In the genomic region with DNA sequence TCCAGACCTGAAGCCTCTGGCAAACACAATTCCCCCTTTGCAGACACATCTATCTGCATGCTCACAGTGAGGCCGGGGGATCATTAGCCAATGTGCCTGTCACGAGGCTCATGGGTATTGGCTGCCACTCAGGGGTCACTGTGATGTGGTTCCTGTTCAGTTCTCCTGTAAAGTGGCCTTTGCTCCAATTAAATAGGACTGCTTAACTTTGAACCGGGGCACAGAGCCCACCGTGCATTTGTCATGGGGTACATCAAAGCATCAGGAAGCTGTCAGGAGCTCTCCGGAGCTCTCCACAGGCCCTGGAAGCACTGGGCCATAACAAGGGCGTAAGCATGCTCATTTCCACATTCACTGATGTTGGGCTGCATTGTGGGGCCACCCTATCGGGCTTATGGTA, we compare ENCODE assay signal across 13 mouse cellular contexts. TPM values are rescaled to one million over a fixed set of nuclear protein-coding genes. Genes with fewer than 3 reads are reported as not detected.
A peak's percentile ranks its signal among the peaks of the same experiment; 100 is the strongest.
DNase-seq lines count a peak whose midpoint lies in the region; ATAC-seq and TF ChIP-seq lines count a peak whose summit lies in the region.
"Had no signal": no experiment of that assay in that cellular context is flagged by ENCODE, and none has a peak within 500 bp of the region (broad histone marks: within the 10 kb centered on the region; RNA-seq: fewer than 3 reads in every experiment).

No protein-coding gene starts in this region.

- DNase-seq in midbrain, postnatal 0 days (ENCODE audit: low spot score), result no peak
- DNase-seq in kidney, postnatal 25 days, result peak; percentile 25 to 60
- DNase-seq in right cerebral cortex, adult 2 months (ENCODE audit: low spot score in 2 of 2), result no peak
- DNase-seq in cerebellum, postnatal 14 days, result no peak
- no peak for DNase-seq in lung, postnatal 0 days (ENCODE audit: low spot score)
- DNase-seq: cerebellum, adult 18-20 months; right cerebral cortex, postnatal 4 days; thymus, adult 2 months had no signal

- H3K9me3 ChIP-seq in midbrain, embryonic 12.5 days, result no peaks in the 10 kb centered on the region
- H3K9me3 ChIP-seq in midbrain, postnatal 0 days (ENCODE audit: low read length), result no peaks in the 10 kb centered on the region
- H3K9me3 ChIP-seq in hindbrain, embryonic 16.5 days (ENCODE audit: control insufficient read depth, low read length), result no peaks in the 10 kb centered on the region
- no peaks in the 10 kb centered on the region for H3K9me3 ChIP-seq in lung, postnatal 0 days (ENCODE audit: low read length)
- H3K9me3 ChIP-seq: embryonic facial prominence, embryonic 10.5 days; heart, embryonic 15.5 days had no signal

- H3K4me2 ChIP-seq in midbrain, embryonic 12.5 days (replicated peaks), result no peak overlapping the region
- no peak overlapping the region for H3K4me2 ChIP-seq in midbrain, postnatal 0 days (ENCODE audit: low read depth, low read length, poor library complexity, severe bottlenecking)
- no peak overlapping the region for H3K4me2 ChIP-seq in hindbrain, embryonic 16.5 days (ENCODE audit: low read length)
- no peak overlapping the region for H3K4me2 ChIP-seq in lung, postnatal 0 days (replicated peaks; ENCODE audit: low read depth, low read length)
- H3K4me2 ChIP-seq: heart, embryonic 15.5 days had no signal

- no peak for TF ChIP-seq CTCF in midbrain, postnatal 0 days (IDR thresholded peaks at IDR 0.05)
- no peak for TF ChIP-seq CTCF in lung, postnatal 0 days (IDR thresholded peaks at IDR 0.05)

- H3K27me3 ChIP-seq in midbrain, embryonic 12.5 days, result no peaks in the 10 kb centered on the region
- H3K27me3 ChIP-seq in midbrain, postnatal 0 days (ENCODE audit: insufficient read depth, low read length), result no peaks in the 10 kb centered on the region
- no peaks in the 10 kb centered on the region for H3K27me3 ChIP-seq in hindbrain, embryonic 16.5 days (replicated peaks; ENCODE audit: control insufficient read depth, insufficient read depth, low read length)
- H3K27me3 ChIP-seq in lung, postnatal 0 days (replicated peaks; ENCODE audit: insufficient read depth, low read length), result no peaks in the 10 kb centered on the region
- H3K27me3 ChIP-seq: heart, embryonic 15.5 days had no signal

- no peaks in the 10 kb centered on the region for H3K36me3 ChIP-seq in midbrain, embryonic 12.5 days
- H3K36me3 ChIP-seq in midbrain, postnatal 0 days (ENCODE audit: insufficient read depth, low read length), result no peaks in the 10 kb centered on the region
- no peaks in the 10 kb centered on the region for H3K36me3 ChIP-seq in hindbrain, embryonic 16.5 days (ENCODE audit: control insufficient read depth, insufficient read depth, low read length)
- H3K36me3 ChIP-seq in lung, postnatal 0 days (ENCODE audit: insufficient read depth, low read length), result no peaks in the 10 kb centered on the region
- H3K36me3 ChIP-seq: embryonic facial prominence, embryonic 10.5 days; heart, embryonic 15.5 days had no signal

- TF ChIP-seq EP300 in lung, postnatal 0 days (IDR thresholded peaks at IDR 0.05), result no peak

- 0 out of 2 replicates have a peak, but pooled peaks have one; percentile 19 for ATAC-seq in midbrain, embryonic 12.5 days (ENCODE audit: low FRiP score, low read depth)
- no peak for ATAC-seq in midbrain, postnatal 0 days (ENCODE audit: low FRiP score)
- ATAC-seq in hindbrain, embryonic 16.5 days, result peak; percentile 64
- ATAC-seq in lung, postnatal 0 days, result no peak

- no peak overlapping the region for H3K9ac ChIP-seq in midbrain, embryonic 12.5 days (replicated peaks)
- no peak overlapping the region for H3K9ac ChIP-seq in midbrain, postnatal 0 days (replicated peaks; ENCODE audit: low read length, poor library complexity, severe bottlenecking)
- no peak overlapping the region for H3K9ac ChIP-seq in hindbrain, embryonic 16.5 days (ENCODE audit: low read depth, low read length)
- H3K9ac ChIP-seq in lung, postnatal 0 days (replicated peaks; ENCODE audit: low read depth), result no peak overlapping the region
- H3K9ac ChIP-seq: heart, embryonic 15.5 days; liver, embryonic 14.5 days had no signal

- no peak overlapping the region for H3K4me3 ChIP-seq in midbrain, embryonic 12.5 days
- H3K4me3 ChIP-seq in midbrain, postnatal 0 days (ENCODE audit: low read depth, low read length), result no peak overlapping the region
- H3K4me3 ChIP-seq in hindbrain, embryonic 16.5 days (ENCODE audit: low read length), result no peak overlapping the region
- H3K4me3 ChIP-seq in lung, postnatal 0 days (ENCODE audit: low read depth, low read length), result no peak overlapping the region
- H3K4me3 ChIP-seq: embryonic facial prominence, embryonic 10.5 days; heart, embryonic 15.5 days had no signal

- peaks cover 5% of the 10 kb centered on the region; the same call in 1 of the 2 replicates for H3K4me1 ChIP-seq in midbrain, embryonic 12.5 days
- peaks cover 7% of the 10 kb centered on the region; the same call in 1 of the 2 replicates for H3K4me1 ChIP-seq in midbrain, postnatal 0 days (ENCODE audit: insufficient read depth, low read length)
- H3K4me1 ChIP-seq in hindbrain, embryonic 16.5 days (ENCODE audit: control insufficient read depth, insufficient read depth, low read depth, low read length), result peaks cover 7% of the 10 kb centered on the region
- no peaks in the 10 kb centered on the region for H3K4me1 ChIP-seq in lung, postnatal 0 days (ENCODE audit: insufficient read depth, low read depth, low read length)

- 41% methylated on average over 7 of the region's 7 CpGs for WGBS in midbrain, embryonic 12.5 days
- WGBS in midbrain, postnatal 0 days, result 17% methylated on average over 7 of the region's 7 CpGs
- WGBS in hindbrain, embryonic 16.5 days, result 22% methylated on average over 7 of the region's 7 CpGs
- WGBS in lung, postnatal 0 days, result 43% methylated on average over 7 of the region's 7 CpGs

- peak overlapping the region; percentile 20; the same call in 1 of the 2 replicates for H3K27ac ChIP-seq in midbrain, embryonic 12.5 days (replicated peaks)
- no peak overlapping the region for H3K27ac ChIP-seq in midbrain, postnatal 0 days (ENCODE audit: low read depth, low read length)
- H3K27ac ChIP-seq in hindbrain, embryonic 16.5 days (ENCODE audit: low read depth, low read length), result no peak overlapping the region; the same call in 1 of the 2 replicates
- H3K27ac ChIP-seq in lung, postnatal 0 days (ENCODE audit: low read length), result no peak overlapping the region
- H3K27ac ChIP-seq: embryonic facial prominence, embryonic 10.5 days; heart, embryonic 15.5 days; liver, embryonic 14.5 days had no signal

RNA-seq across cellular contexts. Expression of gene Ntpcr, which starts 13.2 kb away (rescaled TPM):
- 16.6 and 16.8 TPM in 2 replicates for polyA plus RNA-seq in midbrain, embryonic 12.5 days (2016; fragmentation: Nextera tagmentation; extraction: Ambion mirVana)
- total RNA-seq in midbrain, postnatal 0 days (2014; rRNA removed), result 23.5 and 24.1 TPM in 2 replicates
- 32.2 and 35.2 TPM in 2 replicates for polyA plus RNA-seq in midbrain, postnatal 0 days (2015; fragmentation: Nextera tagmentation; extraction: Ambion mirVana)
- polyA plus RNA-seq in hindbrain, embryonic 16.5 days (2015; fragmentation: Nextera tagmentation; extraction: Ambion mirVana), result 35.4 and 37.6 TPM in 2 replicates
- 31.2 and 34.0 TPM in 2 replicates for polyA plus RNA-seq in lung, postnatal 0 days (2015; fragmentation: Nextera tagmentation; extraction: Ambion mirVana)

RNA-seq across cellular contexts. Expression of gene Map10, which starts 47.0 kb away (rescaled TPM):
- 9.9 and 10.9 TPM in 2 replicates for polyA plus RNA-seq in midbrain, embryonic 12.5 days (2016; fragmentation: Nextera tagmentation; extraction: Ambion mirVana)
- 11.0 and 11.6 TPM in 2 replicates for total RNA-seq in midbrain, postnatal 0 days (2014; rRNA removed)
- polyA plus RNA-seq in midbrain, postnatal 0 days (2015; fragmentation: Nextera tagmentation; extraction: Ambion mirVana), result 5.8 and 6.9 TPM in 2 replicates
- 6.3 and 6.7 TPM in 2 replicates for polyA plus RNA-seq in hindbrain, embryonic 16.5 days (2015; fragmentation: Nextera tagmentation; extraction: Ambion mirVana)
- 3.6 and 3.7 TPM in 2 replicates for polyA plus RNA-seq in lung, postnatal 0 days (2015; fragmentation: Nextera tagmentation; extraction: Ambion mirVana)

Comparison
In these comparisons a context has a peak if more than half of its experiments do, and no peak if none do; other contexts are left out.
1. ATAC-seq: peak in midbrain, embryonic 12.5 days (single experiment) and hindbrain, embryonic 16.5 days (single experiment); none in midbrain, postnatal 0 days (single experiment) and lung, postnatal 0 days (single experiment).
2. DNase-seq: peak in kidney, postnatal 25 days (2 of 2); none in midbrain, postnatal 0 days (single experiment), right cerebral cortex, adult 2 months (0 of 2), cerebellum, postnatal 14 days (0 of 2) and lung, postnatal 0 days (single experiment).